Mouse (Mus musculus): ENCODE data around the gene Zdhhc5. TPM values are rescaled to one million over a fixed set of nuclear protein-coding genes. Genes with fewer than 3 reads are reported as not detected.
"Not testable (repeated sequence)": the region's sequence is repeated elsewhere in the genome, so short reads cannot be mapped to it uniquely, and the experiment has no call there.

The Zdhhc5 gene
- total RNA-seq, 2 experiments from 2014 or later: 37.4 to 38.1 TPM

DNA sequence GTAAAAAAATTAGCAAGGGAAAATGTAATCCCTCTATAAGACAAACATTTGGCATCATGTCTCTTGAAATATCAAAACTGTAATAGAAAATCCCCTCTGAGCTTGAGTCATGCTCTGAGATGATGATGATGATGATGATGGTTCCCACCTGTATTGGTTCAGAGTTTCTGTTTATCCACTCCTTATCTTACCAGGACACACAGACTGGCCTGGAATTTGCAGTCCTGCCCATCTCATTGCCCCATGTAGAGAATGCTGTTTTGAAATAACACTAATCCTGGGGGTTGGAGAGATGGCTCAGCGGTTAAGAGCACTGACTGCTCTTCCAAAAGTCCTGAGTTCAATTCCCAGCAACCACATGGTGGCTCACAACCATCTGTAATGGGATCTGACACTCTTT, 17.4 kb upstream of the Zdhhc5 start:
- no peak for DNase-seq (ENCODE audit: low spot score in 2 of 2)
- TF ChIP-seq CTCF (conservative IDR thresholded peaks at IDR 0.05): no peak
- Histone ChIP-seq H3K4me3 (no peak overlapping the region), H3K27ac (no peak overlapping the region)

DNA sequence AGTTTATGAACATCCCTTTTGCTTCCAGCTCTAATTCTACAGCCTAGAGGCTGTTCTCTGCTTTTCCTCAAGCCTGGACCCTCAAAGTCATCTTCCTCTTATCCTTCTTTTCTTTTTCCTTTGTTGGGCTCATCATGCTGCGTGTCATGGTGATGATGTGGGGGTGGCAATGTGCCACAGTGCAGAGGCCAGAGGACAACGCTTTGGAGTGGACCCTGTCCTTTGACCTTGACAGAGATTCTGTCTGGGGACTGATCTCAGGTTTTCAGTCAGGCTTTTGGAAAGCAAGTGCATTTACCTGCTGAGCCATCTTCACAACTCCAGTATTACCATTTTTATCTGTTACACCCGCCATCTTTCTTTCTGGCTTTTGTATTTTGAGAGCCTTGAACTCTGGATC, 16.2 kb upstream of the Zdhhc5 start:
- no peak for DNase-seq (ENCODE audit: low spot score in 2 of 2)
- no peak for TF ChIP-seq CTCF (conservative IDR thresholded peaks at IDR 0.05)
- Histone ChIP-seq H3K27ac (no peak overlapping the region), H3K4me3 (no peak overlapping the region)

DNA sequence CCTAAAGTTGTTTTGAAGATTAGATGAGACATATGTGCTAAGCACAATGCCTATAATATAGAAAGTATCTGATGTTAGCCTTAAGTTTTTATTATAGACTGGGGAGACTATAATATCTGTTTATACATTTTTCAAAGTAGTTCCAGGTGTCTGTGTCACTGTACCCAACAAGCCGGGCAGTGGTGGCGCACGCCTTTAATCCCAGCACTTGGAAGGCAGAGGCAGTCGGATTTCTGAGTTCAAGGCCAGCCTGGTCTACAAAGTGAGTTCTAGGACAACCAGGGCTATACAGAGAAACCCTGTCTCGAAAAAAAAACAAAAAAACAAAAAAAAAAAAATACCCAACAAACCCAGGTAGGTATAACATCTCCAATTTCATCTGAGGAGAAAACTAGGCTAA, 13.2 kb upstream of the Zdhhc5 start:
- not testable (repeated sequence) for DNase-seq (ENCODE audit: low spot score in 2 of 2); H3K4me3 ChIP-seq; H3K27ac ChIP-seq

DNA sequence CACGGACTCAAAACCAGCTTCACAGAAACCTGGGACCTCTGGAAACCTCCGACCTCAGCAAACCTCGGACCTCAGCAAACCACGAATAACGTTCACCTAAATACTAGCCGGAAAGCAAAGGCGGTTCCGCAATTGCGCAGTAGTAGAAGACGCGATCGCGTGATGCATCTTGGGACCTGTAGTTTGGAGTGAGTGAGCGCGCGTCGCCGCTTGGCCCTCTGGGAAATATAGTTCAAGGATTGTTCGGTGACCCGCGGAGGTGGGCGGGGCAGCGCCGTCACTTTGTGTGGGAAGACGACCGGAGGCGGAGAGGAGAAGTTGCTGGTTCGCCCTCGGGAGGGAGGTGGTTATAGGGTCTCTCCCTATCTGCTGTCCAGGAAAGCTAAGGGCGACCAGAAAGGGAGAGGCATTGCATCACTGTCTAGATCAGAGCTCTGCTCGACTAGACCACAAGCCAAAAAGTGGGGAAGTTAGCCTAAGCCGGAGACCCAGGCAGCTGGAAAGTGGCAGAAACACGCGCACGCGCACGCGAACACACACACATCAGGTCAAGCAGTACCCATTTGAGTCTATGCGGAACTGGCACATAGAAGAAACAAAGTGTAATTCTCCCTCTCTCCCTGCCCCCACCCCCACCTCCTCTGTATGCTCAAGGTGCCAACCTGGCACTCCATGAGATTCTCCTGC, 12.3 kb upstream of the Zdhhc5 start, which contains the start of gene Clp1:
Clp1 (minus strand) TSS at position 179 of the 687 bp plus-strand sequence.
- peak within 1 kb of the TSS; percentile 89 for H3K4me3 ChIP-seq
- TF ChIP-seq CTCF (conservative IDR thresholded peaks at IDR 0.05): no peak
- H3K27ac ChIP-seq: peak within 1 kb of the TSS; percentile 90
- DNase-seq (ENCODE audit: low spot score in 2 of 2): peak; percentile 94 to 96

DNA sequence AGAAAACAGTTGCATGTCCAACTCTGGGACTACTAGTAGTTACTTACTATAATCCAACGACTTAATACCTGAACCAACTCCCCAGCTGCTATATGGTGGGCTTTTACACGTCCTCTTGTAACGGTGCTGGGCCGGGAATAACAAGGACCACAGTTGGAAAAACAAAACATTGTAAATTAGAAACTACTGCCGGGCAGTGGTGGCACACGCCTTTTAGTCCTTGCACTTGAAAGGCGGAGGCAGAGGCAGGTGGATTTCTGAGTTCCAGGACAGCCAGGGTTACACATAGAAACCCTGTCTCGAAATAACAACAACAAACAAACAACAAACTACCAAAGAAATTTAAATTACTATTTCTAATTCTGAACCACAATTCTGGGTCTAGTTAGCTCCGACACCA, 11.7 kb upstream of the Zdhhc5 start:
- DNase-seq (ENCODE audit: low spot score in 2 of 2): no peak
- Histone ChIP-seq H3K4me3 (peak overlapping the region; percentile 89), H3K27ac (peak overlapping the region; percentile 90)
- no peak for TF ChIP-seq CTCF (conservative IDR thresholded peaks at IDR 0.05)

DNA sequence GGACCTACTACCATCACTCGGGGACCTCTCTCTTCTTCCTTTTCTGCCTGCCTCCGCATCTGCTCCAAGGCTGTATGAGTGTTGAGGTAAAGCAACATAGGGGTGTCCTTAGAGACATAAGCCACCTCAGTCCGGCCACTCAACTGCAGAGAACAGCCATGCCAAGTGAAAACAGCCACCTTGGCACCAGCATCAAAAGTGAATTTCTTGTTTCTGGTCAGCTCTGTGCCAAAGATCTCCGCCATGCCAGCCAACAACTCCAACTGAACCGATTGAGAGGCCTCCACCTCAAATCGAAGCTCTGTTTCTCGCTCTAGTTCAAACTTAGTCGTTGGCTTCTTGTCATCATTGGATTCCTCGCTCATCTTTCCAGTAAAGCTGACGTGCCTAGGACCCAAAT, 10.8 kb upstream of the Zdhhc5 start:
- no peak overlapping the region for H3K27ac ChIP-seq
- no peak for DNase-seq (ENCODE audit: low spot score in 2 of 2)
- peak overlapping the region; percentile 89; the same call in 1 of the 2 replicates for H3K4me3 ChIP-seq
- TF ChIP-seq CTCF (conservative IDR thresholded peaks at IDR 0.05): no peak

DNA sequence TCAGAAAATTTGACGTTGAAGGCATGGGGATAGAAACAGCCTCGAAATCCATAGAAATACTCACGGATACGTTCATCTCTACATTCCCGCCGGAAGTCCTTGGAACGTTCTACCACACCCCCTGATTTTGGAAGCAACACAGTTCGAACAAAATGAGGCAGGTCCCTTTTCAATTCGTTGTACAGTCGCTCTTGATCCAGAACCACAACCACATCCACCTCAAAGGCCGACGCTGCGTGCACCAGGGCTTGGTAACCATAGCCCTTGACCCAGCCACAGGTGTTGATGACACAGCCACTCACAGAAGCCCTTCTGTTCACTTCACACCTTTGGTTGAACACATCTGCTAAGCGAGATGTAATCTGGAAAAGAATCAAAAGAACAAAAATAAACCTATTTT, 8.9 kb upstream of the Zdhhc5 start:
- DNase-seq (ENCODE audit: low spot score in 2 of 2): no peak
- Histone ChIP-seq H3K4me3 (no peak overlapping the region), H3K27ac (no peak overlapping the region)
- TF ChIP-seq CTCF (conservative IDR thresholded peaks at IDR 0.05): no peak

DNA sequence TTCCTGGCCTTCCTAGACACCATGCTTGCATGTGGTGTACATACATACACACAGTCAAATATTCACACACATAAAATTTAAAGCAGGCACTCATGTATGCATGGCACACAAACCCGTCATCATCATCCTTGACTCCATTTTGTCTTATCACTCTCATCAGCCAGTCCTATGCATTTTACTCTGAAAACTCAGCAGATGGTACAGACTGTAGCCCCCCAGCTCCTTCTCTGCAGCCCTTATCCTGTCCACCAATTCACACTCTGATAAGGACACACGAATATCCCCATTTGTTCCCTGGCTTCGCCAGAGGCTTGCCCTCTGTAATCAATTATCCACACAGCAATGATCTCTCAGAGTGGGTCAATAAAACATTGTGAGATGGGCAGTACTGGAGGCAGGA, 6.2 kb upstream of the Zdhhc5 start:
- H3K27ac ChIP-seq: no peak overlapping the region
- no peak overlapping the region for H3K4me3 ChIP-seq
- no peak for TF ChIP-seq CTCF (conservative IDR thresholded peaks at IDR 0.05)
- no peak for DNase-seq (ENCODE audit: low spot score in 2 of 2)

DNA sequence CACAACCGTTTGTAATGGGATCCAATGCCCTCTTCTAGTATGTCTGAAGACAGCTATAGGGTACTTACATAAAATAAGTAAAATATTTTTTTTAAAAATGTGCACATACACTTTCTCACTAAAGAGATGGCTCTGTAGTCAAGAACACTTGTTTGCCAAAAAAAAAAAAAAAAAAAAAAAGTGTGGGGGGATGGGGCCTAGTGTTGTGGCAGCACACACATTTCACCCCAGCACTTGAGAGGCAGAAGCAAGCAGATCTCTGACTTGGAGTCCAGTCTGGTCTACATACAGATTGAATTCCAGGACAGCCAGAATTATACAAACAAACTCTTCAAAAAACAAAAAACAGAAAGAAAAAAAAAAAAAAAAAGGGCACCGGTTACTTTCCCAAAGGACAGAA, 5.7 kb upstream of the Zdhhc5 start:
- no peak overlapping the region for H3K27ac ChIP-seq
- no peak for DNase-seq (ENCODE audit: low spot score in 2 of 2)
- no peak overlapping the region for H3K4me3 ChIP-seq
- no peak for TF ChIP-seq CTCF (conservative IDR thresholded peaks at IDR 0.05)

DNA sequence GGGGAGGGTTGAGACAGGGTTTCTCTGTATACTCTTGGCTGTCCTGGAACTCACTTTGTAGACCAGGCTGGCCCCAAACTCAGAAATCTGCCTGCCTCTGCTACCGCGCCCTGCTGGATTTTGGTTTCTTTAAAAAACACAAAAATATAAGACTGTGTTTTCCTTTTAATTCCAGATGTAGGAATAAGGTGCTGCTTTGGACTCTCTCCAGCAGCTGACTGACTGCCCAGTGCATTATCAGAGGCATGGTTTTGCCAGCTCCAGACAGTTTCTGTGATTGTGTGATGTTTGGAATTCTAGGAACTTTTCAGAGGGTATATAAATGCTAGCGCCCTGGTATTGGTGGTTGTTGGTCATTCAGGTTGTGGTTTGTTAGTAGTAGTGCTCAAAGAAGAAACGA, 2.4 kb upstream of the Zdhhc5 start:
- DNase-seq (ENCODE audit: low spot score in 2 of 2): no peak
- Histone ChIP-seq H3K4me3 (no peak overlapping the region), H3K27ac (no peak overlapping the region)
- no peak for TF ChIP-seq CTCF (conservative IDR thresholded peaks at IDR 0.05)

DNA sequence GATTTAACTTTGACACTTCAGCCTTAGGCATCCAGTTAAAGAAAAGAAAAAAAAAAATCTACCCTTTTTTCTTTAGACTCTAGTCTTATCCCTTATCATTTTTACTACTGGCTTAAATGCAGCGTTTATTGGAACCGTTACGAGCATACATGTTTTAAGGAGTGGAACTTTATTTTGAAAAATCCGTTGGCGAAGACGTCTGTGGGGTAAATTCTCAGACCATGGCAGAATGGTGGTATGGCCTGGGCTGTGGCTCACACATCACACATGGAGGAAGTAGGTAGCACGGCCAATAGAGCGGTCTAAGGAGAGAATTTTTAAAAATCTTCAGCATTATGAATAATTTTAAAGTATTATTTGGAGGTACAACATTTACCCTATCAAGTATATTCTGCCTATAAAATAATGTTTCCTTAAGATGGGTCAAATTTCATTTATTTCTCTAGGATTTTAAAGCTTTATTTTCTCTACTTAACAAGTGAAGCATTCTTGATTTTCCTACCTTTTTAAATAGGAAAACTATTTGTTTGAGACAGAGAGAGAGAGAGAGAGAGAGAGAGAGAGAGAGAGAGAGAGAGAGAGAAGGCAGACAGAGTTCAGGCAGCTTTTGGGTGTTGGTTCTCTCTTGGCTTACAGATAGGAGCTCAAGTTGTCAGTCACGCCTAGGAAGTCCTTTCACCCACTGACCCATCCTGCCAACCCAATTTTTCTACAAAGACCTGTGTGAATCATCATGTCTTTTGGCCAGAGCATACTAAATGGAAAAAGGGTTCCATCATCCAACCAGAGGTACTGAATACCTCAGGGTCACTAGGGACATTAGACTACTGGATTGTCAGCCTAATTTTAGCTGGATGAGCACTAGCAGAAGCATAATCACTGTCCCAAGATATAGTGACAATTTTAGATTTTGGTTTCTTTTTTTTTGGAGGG, 1.7 kb upstream of the Zdhhc5 start:
- no peak for TF ChIP-seq CTCF (conservative IDR thresholded peaks at IDR 0.05)
- peak overlapping the region; percentile 72 for H3K4me3 ChIP-seq
- H3K27ac ChIP-seq: peak overlapping the region; percentile 98
- DNase-seq (ENCODE audit: low spot score in 2 of 2): no peak

DNA sequence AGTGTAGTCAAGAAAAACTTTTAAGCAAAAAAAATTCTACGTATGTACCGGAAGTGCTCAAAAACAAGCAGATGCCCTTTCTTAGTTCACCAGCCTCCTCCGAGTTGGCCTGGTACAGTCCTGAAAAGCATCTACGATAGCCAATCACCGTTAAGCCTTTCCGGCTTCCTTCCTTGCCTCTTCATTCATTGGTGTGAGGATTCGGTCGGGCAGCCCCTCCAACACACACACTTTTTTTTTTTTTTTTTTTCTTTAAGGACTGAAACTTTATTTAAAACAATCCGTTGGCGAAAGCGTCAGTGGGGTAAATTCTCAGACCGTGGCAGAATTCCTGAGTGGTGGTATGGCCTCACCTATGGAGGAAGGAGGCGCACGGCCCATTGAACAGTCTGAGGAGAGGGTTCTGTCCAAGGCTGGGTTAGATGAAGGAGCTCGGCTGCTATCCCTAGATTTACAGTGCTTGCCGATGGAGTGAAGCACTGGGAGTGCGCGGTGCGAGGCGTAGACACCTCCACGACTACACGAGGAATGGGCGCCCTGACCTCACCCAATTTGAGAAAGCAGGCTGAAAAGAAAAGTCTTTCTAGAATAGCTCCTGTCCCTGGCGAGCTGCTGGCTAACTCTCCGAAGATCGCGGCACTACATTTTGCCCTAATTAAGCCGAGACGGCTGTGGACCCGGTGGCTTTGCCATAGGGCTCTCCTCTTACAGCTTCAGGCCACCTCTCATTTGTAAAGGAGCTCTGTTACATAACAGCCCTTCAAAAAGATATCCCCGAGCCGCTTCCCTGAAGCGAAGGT, 782 bp upstream of the Zdhhc5 start:
- TF ChIP-seq CTCF (conservative IDR thresholded peaks at IDR 0.05): no peak
- Histone ChIP-seq H3K4me3 (peak overlapping the region; percentile 72), H3K27ac (peak overlapping the region; percentile 98)
- peak in 1 of 2 experiments; percentile 94 for DNase-seq (ENCODE audit: low spot score in 2 of 2)

DNA sequence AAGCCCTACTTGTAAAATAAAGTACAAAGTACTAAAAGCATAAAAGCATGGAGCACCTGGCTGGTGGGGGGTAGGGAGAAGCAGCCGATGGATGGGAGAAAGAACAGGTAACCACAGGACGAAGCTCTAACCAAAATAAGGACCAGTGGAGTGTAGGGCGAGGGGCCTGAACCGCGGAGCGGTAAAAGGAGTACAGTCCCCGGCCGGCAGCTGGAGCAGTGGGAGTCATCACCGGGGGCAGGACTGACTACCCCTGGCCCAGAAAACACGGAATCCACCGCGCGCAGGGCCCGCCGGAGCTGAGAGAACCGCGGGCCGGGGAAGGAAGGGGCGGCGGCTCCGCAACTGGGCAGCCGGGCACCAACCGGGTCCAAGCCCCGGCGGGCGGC, 564 bp downstream of the Zdhhc5 start:
- TF ChIP-seq CTCF (conservative IDR thresholded peaks at IDR 0.05): no peak
- H3K27ac ChIP-seq: peak overlapping the region; percentile 98
- H3K4me3 ChIP-seq: peak overlapping the region; percentile 72
- no peak for DNase-seq (ENCODE audit: low spot score in 2 of 2)
